Comparison of ENCODE assay signal across 9 mouse cellular contexts in the genomic region with DNA sequence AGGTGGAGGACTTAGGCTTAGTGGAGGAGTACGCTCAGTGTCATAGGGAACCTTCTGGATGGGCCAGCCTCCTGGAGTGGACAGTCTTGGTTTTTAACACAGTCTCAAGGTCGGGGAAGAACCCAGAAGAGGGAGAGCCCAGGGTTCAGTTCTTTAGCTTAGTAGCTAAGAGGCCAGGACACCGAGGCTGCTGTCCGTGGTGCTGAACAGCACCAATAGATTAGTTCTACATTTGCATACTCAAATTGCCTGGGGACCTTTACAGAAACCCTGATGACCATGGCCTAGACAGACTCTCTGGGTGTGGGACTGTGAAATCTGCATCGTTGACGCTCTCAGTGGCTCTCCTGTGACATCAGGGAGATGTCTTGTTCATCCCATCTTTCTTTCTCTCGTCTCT. TPM values are rescaled to one million over a fixed set of nuclear protein-coding genes. Genes with fewer than 3 reads are reported as not detected.
DNase-seq lines count a peak whose midpoint lies in the region; ATAC-seq and TF ChIP-seq lines count a peak whose summit lies in the region.
"Had no signal": no experiment of that assay in that cellular context is flagged by ENCODE, and none has a peak within 500 bp of the region (broad histone marks: within the 10 kb centered on the region; RNA-seq: fewer than 3 reads in every experiment).

No protein-coding gene starts in this region.

- H3K27me3 ChIP-seq in kidney, embryonic 16.5 days (ENCODE audit: insufficient read depth, low read length), result no peaks in the 10 kb centered on the region
- H3K27me3 ChIP-seq in G1E (ENCODE audit: insufficient read depth, low read length), result no peaks in the 10 kb centered on the region
- no peaks in the 10 kb centered on the region for H3K27me3 ChIP-seq in midbrain, embryonic 15.5 days (replicated peaks)

- no peaks in the 10 kb centered on the region for H3K36me3 ChIP-seq in kidney, embryonic 16.5 days (ENCODE audit: insufficient read depth, low read length)
- H3K36me3 ChIP-seq in G1E (replicated peaks), result no peaks in the 10 kb centered on the region
- H3K36me3 ChIP-seq in midbrain, embryonic 15.5 days (replicated peaks), result peaks cover 9% of the 10 kb centered on the region; the same call in 1 of the 2 replicates
- H3K36me3 ChIP-seq: embryonic facial prominence, embryonic 12.5 days had no signal

- H3K9me3 ChIP-seq in kidney, embryonic 16.5 days (ENCODE audit: low read length), result no peaks in the 10 kb centered on the region
- H3K9me3 ChIP-seq in G1E (replicated peaks), result no peaks in the 10 kb centered on the region
- no peaks in the 10 kb centered on the region for H3K9me3 ChIP-seq in midbrain, embryonic 15.5 days
- H3K9me3 ChIP-seq: embryonic facial prominence, embryonic 12.5 days had no signal

- no peak overlapping the region for H3K4me2 ChIP-seq in kidney, embryonic 16.5 days (replicated peaks; ENCODE audit: low read depth, low read length)
- H3K4me2 ChIP-seq in midbrain, embryonic 15.5 days, result no peak overlapping the region
- H3K4me2 ChIP-seq: embryonic facial prominence, embryonic 12.5 days had no signal

- 24% methylated on average over 7 of the region's 7 CpGs for WGBS in kidney, embryonic 16.5 days
- 16% methylated on average over 7 of the region's 7 CpGs for WGBS in midbrain, embryonic 15.5 days

- no peak for TF ChIP-seq CTCF in G1E (IDR thresholded peaks at IDR 0.05; ENCODE audit: low read depth, low read length)

- no peak for ATAC-seq in kidney, embryonic 16.5 days (ENCODE audit: low FRiP score, low TSS enrichment)
- ATAC-seq in G1E (ENCODE audit: extremely low read depth, insufficient number of reproducible peaks, low FRiP score, poor library complexity, severe bottlenecking), result no peak; the same call in 1 of the 2 replicates
- no peak for ATAC-seq in midbrain, embryonic 15.5 days (replicated peaks)

- DNase-seq in kidney, adult 18-20 months, result peak; percentile 56
- peak; percentile 47 for DNase-seq in G1E (ENCODE audit: low spot score)
- DNase-seq in c-Kit-positive CD71-positive TER-119-negative erythroid progenitor cells, embryonic 14.5 days (ENCODE audit: low read depth), result peak; percentile 45
- peak; percentile 78 for DNase-seq in lung, postnatal 14 days
- no peak for DNase-seq in layer of hippocampus, adult 11-12 months (ENCODE audit: low spot score)
- DNase-seq in right cerebral cortex, postnatal 10 days (ENCODE audit: low spot score in 2 of 2), result no peak

- H3K4me3 ChIP-seq in kidney, embryonic 16.5 days (ENCODE audit: low read length), result no peak overlapping the region
- H3K4me3 ChIP-seq in G1E (ENCODE audit: low read depth, low read length), result no peak overlapping the region
- no peak overlapping the region for H3K4me3 ChIP-seq in midbrain, embryonic 15.5 days
- H3K4me3 ChIP-seq: embryonic facial prominence, embryonic 12.5 days had no signal

- H3K9ac ChIP-seq in kidney, embryonic 16.5 days (replicated peaks; ENCODE audit: low read length), result no peak overlapping the region
- no peak overlapping the region for H3K9ac ChIP-seq in midbrain, embryonic 15.5 days
- H3K9ac ChIP-seq: embryonic facial prominence, embryonic 12.5 days had no signal

- H3K27ac ChIP-seq in kidney, embryonic 16.5 days (ENCODE audit: low read length), result no peak overlapping the region
- no peak overlapping the region for H3K27ac ChIP-seq in midbrain, embryonic 15.5 days
- H3K27ac ChIP-seq: embryonic facial prominence, embryonic 12.5 days had no signal

- no peaks in the 10 kb centered on the region for H3K4me1 ChIP-seq in kidney, embryonic 16.5 days (ENCODE audit: insufficient read depth, low read length)
- no peaks in the 10 kb centered on the region for H3K4me1 ChIP-seq in G1E (ENCODE audit: insufficient read depth, low read depth, low read length)
- H3K4me1 ChIP-seq in midbrain, embryonic 15.5 days, result 0 out of 2 replicates have a peak, but pooled peaks cover 3% of the 10 kb centered on the region
- H3K4me1 ChIP-seq: embryonic facial prominence, embryonic 12.5 days had no signal

RNA-seq across cellular contexts. Expression of a gene that starts 19.1 kb away (rescaled TPM):
- polyA plus RNA-seq in kidney, embryonic 16.5 days (2015; fragmentation: Nextera tagmentation; extraction: Ambion mirVana), result 0.85 and 0.94 TPM in 2 replicates
- 0.63 and 1.4 TPM in 2 replicates for total RNA-seq in G1E (2014; fragmentation: Nextera tagmentation)
- total RNA-seq in G1E (2017), result 0.46 and 0.82 TPM in 2 replicates
- 0.39 and 0.72 TPM in 2 replicates for polyA plus RNA-seq in G1E (2012)
- 63.8 and 64.0 TPM in 2 replicates for polyA plus RNA-seq in midbrain, embryonic 15.5 days (2015; fragmentation: Nextera tagmentation; extraction: Ambion mirVana)

RNA-seq across cellular contexts. Expression of a gene that starts 39.2 kb away (rescaled TPM):
- polyA plus RNA-seq in kidney, embryonic 16.5 days (2015; fragmentation: Nextera tagmentation; extraction: Ambion mirVana), result 2.5 and 3.2 TPM in 2 replicates
- total RNA-seq in G1E (2014; fragmentation: Nextera tagmentation) (not detected in 2 replicates), G1E (2017) (0.76 and 0.82 TPM in 2 replicates)
- 0.63 and 0.76 TPM in 2 replicates for polyA plus RNA-seq in G1E (2012)
- polyA plus RNA-seq in midbrain, embryonic 15.5 days (2015; fragmentation: Nextera tagmentation; extraction: Ambion mirVana), result 28.9 and 34.3 TPM in 2 replicates

RNA-seq across cellular contexts. Expression of a gene that starts 54.9 kb away (rescaled TPM):
- polyA plus RNA-seq in kidney, embryonic 16.5 days (2015; fragmentation: Nextera tagmentation; extraction: Ambion mirVana), result 69.8 and 79.5 TPM in 2 replicates
- total RNA-seq in G1E (2014; fragmentation: Nextera tagmentation) (41.8 TPM in 2 replicates), G1E (2017) (32.4 and 45.7 TPM in 2 replicates)
- 48.4 and 50.0 TPM in 2 replicates for polyA plus RNA-seq in G1E (2012)
- 123 and 126 TPM in 2 replicates for polyA plus RNA-seq in midbrain, embryonic 15.5 days (2015; fragmentation: Nextera tagmentation; extraction: Ambion mirVana)

Comparison
In these comparisons a context has a peak if more than half of its experiments do, and no peak if none do; other contexts are left out.
1. DNase-seq: peak in kidney, adult 18-20 months (single experiment), G1E (single experiment), c-Kit-positive CD71-positive TER-119-negative erythroid progenitor cells, embryonic 14.5 days (single experiment) and lung, postnatal 14 days (single experiment); none in layer of hippocampus, adult 11-12 months (single experiment) and right cerebral cortex, postnatal 10 days (0 of 2).
2. RNA of a gene that starts 19.1 kb away (polyA plus RNA-seq): 63.8 to 64.0 TPM in midbrain, embryonic 15.5 days; 0.85 to 0.94 TPM in kidney, embryonic 16.5 days and 0.39 to 0.72 TPM in G1E; every median in the first group is over 10 times any median in the second.